ENCODE assay signal across 8 mouse cellular contexts in the genomic region with DNA sequence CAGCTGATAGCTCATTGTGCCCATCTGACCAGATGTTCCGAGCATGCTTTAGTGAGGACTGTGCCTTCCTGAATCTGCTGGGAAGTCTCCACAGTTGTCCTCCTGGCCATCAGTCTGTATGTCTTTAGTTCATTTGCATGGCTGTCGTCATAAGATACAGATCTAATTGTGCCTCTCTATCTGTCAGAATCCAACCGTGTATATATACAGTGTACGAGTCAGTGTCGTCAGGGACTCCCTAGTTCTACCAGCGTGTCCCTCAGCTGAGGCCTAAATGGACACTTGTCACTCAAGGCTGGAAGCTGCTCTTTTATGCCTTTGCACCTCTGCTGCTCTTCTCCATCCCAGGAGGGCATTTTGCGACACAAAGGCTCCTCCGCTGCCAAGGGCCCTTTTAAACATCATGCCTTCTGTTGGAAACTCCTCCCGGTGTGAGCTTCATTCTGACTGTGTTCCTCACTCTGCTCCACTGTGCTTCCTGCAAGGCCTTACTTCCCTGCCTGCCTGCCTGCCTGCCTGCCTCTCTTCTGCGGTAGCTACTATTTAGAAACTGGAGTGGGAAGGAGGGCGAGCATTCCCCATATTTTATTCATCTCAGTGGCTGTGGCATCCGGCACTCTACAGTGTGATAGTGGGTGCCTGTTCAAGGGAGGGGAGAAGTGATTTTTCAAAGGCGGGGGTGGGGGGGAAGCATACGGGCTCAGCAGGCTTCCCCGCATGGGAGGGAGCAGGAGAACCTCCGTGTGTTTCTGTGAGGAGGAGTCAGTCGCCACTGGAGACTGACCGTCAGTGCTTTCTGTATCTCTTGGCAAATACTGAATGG. TPM values are rescaled to one million over a fixed set of nuclear protein-coding genes. Genes with fewer than 3 reads are reported as not detected.
DNase-seq lines count a peak whose midpoint lies in the region; ATAC-seq and TF ChIP-seq lines count a peak whose summit lies in the region.

No protein-coding gene starts in this region.

- intact Hi-C loops in left cerebral cortex, postnatal 36 days (cut with DNase I), result loop anchor here (2.0 kb wide), 1 partner anchor 17 kb away; no protein-coding TSS in a partner anchor

- ATAC-seq in hindbrain, embryonic 12.5 days (ENCODE audit: low FRiP score), result peak; percentile 59

- peak; percentile 38 to 43 for DNase-seq in cerebellum, adult 2 months
- no peak for DNase-seq in cerebellum, adult 11 months
- DNase-seq in left cerebral cortex, postnatal 36 days (ENCODE audit: low spot score in 2 of 2), result peak; percentile 48 to 51
- no peak for DNase-seq in left cerebral cortex, adult 8-10 months (ENCODE audit: low spot score in 2 of 2)
- DNase-seq in urinary bladder, postnatal 25 days (ENCODE audit: low spot score), result no peak
- no peak for DNase-seq in ovary, postnatal 14 days (ENCODE audit: low spot score)

- peak overlapping the region; percentile 27 for H3K4me3 ChIP-seq in cerebellum, adult 2 months (replicated peaks; ENCODE audit: insufficient read depth, low read depth, low read length)
- H3K4me3 ChIP-seq in hindbrain, embryonic 12.5 days, result no peak overlapping the region
- H3K4me3 ChIP-seq in olfactory bulb, adult 2 months (ENCODE audit: insufficient read depth, low read depth, low read length), result peak overlapping the region; percentile 8

- H3K36me3 ChIP-seq in hindbrain, embryonic 12.5 days, result no peaks in the 10 kb centered on the region

- H3K4me2 ChIP-seq in hindbrain, embryonic 12.5 days (replicated peaks), result peak overlapping the region; percentile 37

- TF ChIP-seq POLR2A in cerebellum, adult 2 months (IDR thresholded peaks at IDR 0.05; ENCODE audit: borderline replicate concordance, insufficient read depth, low read length), result no peak
- TF ChIP-seq POLR2A in olfactory bulb, adult 2 months (IDR thresholded peaks at IDR 0.05; ENCODE audit: insufficient read depth, low read depth, low read length), result no peak

- H3K9ac ChIP-seq in hindbrain, embryonic 12.5 days, result peak overlapping the region; percentile 38

- H3K27ac ChIP-seq in cerebellum, adult 2 months (ENCODE audit: insufficient read depth, low read length), result peak overlapping the region; percentile 80
- peak overlapping the region; percentile 66 for H3K27ac ChIP-seq in hindbrain, embryonic 12.5 days
- peak overlapping the region; percentile 66 for H3K27ac ChIP-seq in olfactory bulb, adult 2 months (ENCODE audit: insufficient read depth, low read depth, low read length)

- 6% methylated on average over 18 of the region's 18 CpGs for WGBS in cerebellum, adult 2 months
- 19% methylated on average over 18 of the region's 18 CpGs for WGBS in hindbrain, embryonic 12.5 days
- 14% methylated on average over 18 of the region's 18 CpGs for whole genome bisulfite sequencing in olfactory bulb, adult 2 months

- TF ChIP-seq CTCF in cerebellum, adult 2 months (IDR thresholded peaks at IDR 0.05; ENCODE audit: borderline replicate concordance, insufficient read depth, low read depth, low read length), result no peak
- no peak for TF ChIP-seq CTCF in olfactory bulb, adult 2 months (IDR thresholded peaks at IDR 0.05; ENCODE audit: insufficient read depth, low read depth, low read length)

- H3K27me3 ChIP-seq in cerebellum, adult 2 months (ENCODE audit: control insufficient read depth, insufficient read depth, low read length), result no peaks in the 10 kb centered on the region
- no peaks in the 10 kb centered on the region for H3K27me3 ChIP-seq in hindbrain, embryonic 12.5 days

- no peaks in the 10 kb centered on the region for H3K9me3 ChIP-seq in hindbrain, embryonic 12.5 days (replicated peaks)

- peaks cover 28% of the 10 kb centered on the region for H3K4me1 ChIP-seq in cerebellum, adult 2 months (ENCODE audit: control insufficient read depth, insufficient read depth, low read length)
- H3K4me1 ChIP-seq in hindbrain, embryonic 12.5 days, result peaks cover 47% of the 10 kb centered on the region
- H3K4me1 ChIP-seq in olfactory bulb, adult 2 months (ENCODE audit: control insufficient read depth, insufficient read depth, low read length), result peaks cover 28% of the 10 kb centered on the region

RNA-seq across cellular contexts. Expression of a gene that starts 29.6 kb away (rescaled TPM):
- polyA plus RNA-seq in cerebellum, adult 2 months (2012; rRNA removed), result 85.2 and 92.3 TPM in 2 replicates
- total RNA-seq in left cerebral cortex, postnatal 36 days (2021), result 10 to 100 TPM; 46.2 to 48.1 TPM
- total RNA-seq in left cerebral cortex, adult 8-10 months (2022), result 10 to 100 TPM; 51.1 to 62.7 (median 58.6) TPM
- 19.9 and 22.8 TPM in 2 replicates for polyA plus RNA-seq in hindbrain, embryonic 12.5 days (2016; fragmentation: Nextera tagmentation; extraction: Ambion mirVana)
- not detected in 2 replicates for polyA plus RNA-seq in olfactory bulb, adult 2 months (2012; ENCODE audit: insufficient read depth, insufficient read length, low replicate concordance, missing spikeins)

Comparison
In these comparisons a context has a peak if more than half of its experiments do, and no peak if none do; other contexts are left out.
1. DNase-seq: peak in cerebellum, adult 2 months (2 of 2) and left cerebral cortex, postnatal 36 days (2 of 2); none in cerebellum, adult 11 months (single experiment), left cerebral cortex, adult 8-10 months (0 of 2), urinary bladder, postnatal 25 days (single experiment) and ovary, postnatal 14 days (single experiment).
2. Peak in every context shown above with its lines, with median percentiles within 50 percentile points of each other: H3K27ac ChIP-seq.